Comparison of ENCODE assay signal across 26 mouse cellular contexts in the genomic region with DNA sequence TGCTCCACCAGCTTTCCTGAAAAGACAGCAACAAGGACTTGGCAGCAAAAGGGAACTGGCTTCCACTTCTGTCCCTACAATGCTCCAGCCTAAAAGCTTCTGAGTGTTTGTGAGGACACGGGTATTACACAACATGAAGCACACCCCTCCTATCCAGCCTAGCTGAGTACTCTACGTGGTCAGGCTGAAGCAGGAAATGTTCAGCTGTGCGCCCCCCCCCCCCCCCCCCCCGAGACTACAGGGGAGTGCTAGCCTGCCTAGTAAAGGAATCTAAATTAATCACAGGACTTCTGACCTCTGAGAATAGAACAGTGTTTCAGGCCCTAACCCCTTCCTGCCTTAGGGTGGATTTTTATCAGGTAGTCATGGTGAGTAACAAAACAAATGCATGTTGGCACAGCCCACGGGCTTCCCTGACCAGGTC. TPM values are rescaled to one million over a fixed set of nuclear protein-coding genes. Genes with fewer than 3 reads are reported as not detected.
DNase-seq lines count a peak whose midpoint lies in the region; ATAC-seq lines count a peak whose summit lies in the region.
"Had no signal": no experiment of that assay in that cellular context is flagged by ENCODE, and none has a peak within 500 bp of the region (broad histone marks: within the 10 kb centered on the region; RNA-seq: fewer than 3 reads in every experiment).

No protein-coding gene starts in this region.

- DNase-seq in adipocyte (ENCODE audit: low spot score): peak; percentile 27
- DNase-seq in brain, adult 2 months (ENCODE audit: low read depth, low spot score): peak; percentile 53
- peak; percentile 49 to 55 for DNase-seq in heart, postnatal 10 days
- DNase-seq in lung, postnatal 14 days: peak; percentile 40
- no peak for DNase-seq in retina, postnatal 1 day
- no peak for DNase-seq in urinary bladder, postnatal 36 days (ENCODE audit: low spot score in 2 of 2)
- no peak for DNase-seq in yolk sac, embryonic 10.5 days (ENCODE audit: low spot score)
- DNase-seq: adrenal gland, postnatal 36 days; cerebellum, postnatal 25 days; gastrocnemius, adult 2 months; kidney, postnatal 25 days; left cerebral cortex, postnatal 4 days; midbrain, embryonic 14.5 days; thymus, postnatal 14 days had no signal

- H3K27ac ChIP-seq in hindbrain, embryonic 16.5 days (ENCODE audit: low read depth, low read length): no peak overlapping the region
- H3K27ac ChIP-seq: embryonic facial prominence, embryonic 10.5 days; forebrain, embryonic 15.5 days; gastrocnemius, adult 2 months; heart, embryonic 15.5 days; macrophage; neural tube, embryonic 12.5 days; stomach, embryonic 15.5 days had no signal

- H3K36me3 ChIP-seq in hindbrain, embryonic 16.5 days (ENCODE audit: control insufficient read depth, insufficient read depth, low read length): peaks cover 53% of the 10 kb centered on the region

- intact Hi-C loops in heart, postnatal 10 days (cut with DNase I): loop anchor here (5.0 kb wide), 1 partner anchor 46 kb away; no protein-coding TSS in a partner anchor

- no peaks in the 10 kb centered on the region for H3K4me1 ChIP-seq in hindbrain, embryonic 16.5 days (ENCODE audit: control insufficient read depth, insufficient read depth, low read depth, low read length)
- H3K4me1 ChIP-seq: embryonic facial prominence, embryonic 10.5 days; forebrain, embryonic 15.5 days; heart, embryonic 15.5 days; neural tube, embryonic 12.5 days; stomach, embryonic 15.5 days had no signal

- H3K4me3 ChIP-seq in hindbrain, embryonic 16.5 days (ENCODE audit: low read length): no peak overlapping the region
- H3K4me3 ChIP-seq: embryonic facial prominence, embryonic 10.5 days; erythroblast, embryonic 14.5 days; forebrain, embryonic 15.5 days; gastrocnemius, adult 2 months; heart, embryonic 15.5 days; neural tube, embryonic 12.5 days; stomach, embryonic 15.5 days had no signal

- ATAC-seq in hindbrain, embryonic 16.5 days: no peak
- ATAC-seq: forebrain, embryonic 15.5 days; inflammation-experienced regulatory T-cells, adult 6 months had no signal

- no peaks in the 10 kb centered on the region for H3K27me3 ChIP-seq in hindbrain, embryonic 16.5 days (replicated peaks; ENCODE audit: control insufficient read depth, insufficient read depth, low read length)
- H3K27me3 ChIP-seq: forebrain, embryonic 15.5 days; heart, embryonic 15.5 days; neural tube, embryonic 12.5 days; stomach, embryonic 15.5 days had no signal

- no peak overlapping the region for H3K4me2 ChIP-seq in hindbrain, embryonic 16.5 days (ENCODE audit: low read length)
- H3K4me2 ChIP-seq: forebrain, embryonic 15.5 days; heart, embryonic 15.5 days; liver, embryonic 11.5 days; neural tube, embryonic 12.5 days; stomach, embryonic 15.5 days had no signal

- no peak overlapping the region for H3K9ac ChIP-seq in hindbrain, embryonic 16.5 days (ENCODE audit: low read depth, low read length)
- H3K9ac ChIP-seq: forebrain, embryonic 15.5 days; heart, embryonic 15.5 days; neural tube, embryonic 12.5 days; stomach, embryonic 15.5 days had no signal

- no peaks in the 10 kb centered on the region for H3K9me3 ChIP-seq in hindbrain, embryonic 16.5 days (ENCODE audit: control insufficient read depth, low read length)
- H3K9me3 ChIP-seq: embryonic facial prominence, embryonic 10.5 days; forebrain, embryonic 15.5 days; heart, embryonic 15.5 days; neural tube, embryonic 12.5 days; stomach, embryonic 15.5 days had no signal

- 85% methylated on average over 5 of the region's 5 CpGs for WGBS in hindbrain, embryonic 16.5 days

RNA-seq across cellular contexts. Expression of a gene that starts 24.7 kb away (rescaled TPM):
- not detected for total RNA-seq in heart, postnatal 10 days (2021)
- polyA plus RNA-seq in hindbrain, embryonic 16.5 days (2015; fragmentation: Nextera tagmentation; extraction: Ambion mirVana): not detected in 2 replicates
- total RNA-seq: adrenal gland, postnatal 36 days; gastrocnemius, adult 2 months; layer of hippocampus, postnatal 14 days; left cerebral cortex, postnatal 4 days had no signal
- polyA plus RNA-seq: embryonic facial prominence, embryonic 10.5 days; erythroblast, embryonic 14.5 days; forebrain, embryonic 15.5 days; heart, embryonic 15.5 days; inflammation-experienced regulatory T-cells, adult 6 months; liver, embryonic 11.5 days; macrophage; midbrain, embryonic 14.5 days; neural tube, embryonic 12.5 days; small intestine, adult 2 months; stomach, embryonic 15.5 days had no signal

RNA-seq across cellular contexts. Expression of a gene that starts 26.6 kb away (rescaled TPM):
- not detected for total RNA-seq in heart, postnatal 10 days (2021)
- polyA plus RNA-seq in hindbrain, embryonic 16.5 days (2015; fragmentation: Nextera tagmentation; extraction: Ambion mirVana): not detected in 2 replicates
- total RNA-seq: gastrocnemius, adult 2 months; left cerebral cortex, postnatal 4 days had no signal
- polyA plus RNA-seq: embryonic facial prominence, embryonic 10.5 days; erythroblast, embryonic 14.5 days; forebrain, embryonic 15.5 days; heart, embryonic 15.5 days; inflammation-experienced regulatory T-cells, adult 6 months; liver, embryonic 11.5 days; macrophage; midbrain, embryonic 14.5 days; neural tube, embryonic 12.5 days; small intestine, adult 2 months; stomach, embryonic 15.5 days had no signal

RNA-seq across cellular contexts. Expression of a gene that starts 28.0 kb away (rescaled TPM):
- total RNA-seq in heart, postnatal 10 days (2021): not detected
- polyA plus RNA-seq in hindbrain, embryonic 16.5 days (2015; fragmentation: Nextera tagmentation; extraction: Ambion mirVana): not detected in 2 replicates
- total RNA-seq: adrenal gland, postnatal 36 days; gastrocnemius, adult 2 months; layer of hippocampus, postnatal 14 days; left cerebral cortex, postnatal 4 days had no signal
- polyA plus RNA-seq: embryonic facial prominence, embryonic 10.5 days; erythroblast, embryonic 14.5 days; forebrain, embryonic 15.5 days; heart, embryonic 15.5 days; inflammation-experienced regulatory T-cells, adult 6 months; liver, embryonic 11.5 days; macrophage; midbrain, embryonic 14.5 days; neural tube, embryonic 12.5 days; small intestine, adult 2 months; stomach, embryonic 15.5 days had no signal

RNA-seq across cellular contexts. Expression of a gene that starts 34.3 kb away (rescaled TPM):
- 10 to 100 TPM; 25.7 to 29.1 TPM for total RNA-seq in heart, postnatal 10 days (2021)
- 56.8 and 60.3 TPM in 2 replicates for polyA plus RNA-seq in hindbrain, embryonic 16.5 days (2015; fragmentation: Nextera tagmentation; extraction: Ambion mirVana)

RNA-seq across cellular contexts. Expression of a gene that starts 34.3 kb away (rescaled TPM):
- 1 to 10 TPM; 4.4 to 4.5 TPM for total RNA-seq in heart, postnatal 10 days (2021)
- 13.1 and 15.2 TPM in 2 replicates for polyA plus RNA-seq in hindbrain, embryonic 16.5 days (2015; fragmentation: Nextera tagmentation; extraction: Ambion mirVana)

Comparison
In these comparisons a context has a peak if more than half of its experiments do, and no peak if none do; other contexts are left out.
1. DNase-seq: peak in adipocyte (single experiment), brain, adult 2 months (single experiment), heart, postnatal 10 days (2 of 2) and lung, postnatal 14 days (single experiment); none in retina, postnatal 1 day (single experiment), urinary bladder, postnatal 36 days (0 of 2) and yolk sac, embryonic 10.5 days (single experiment).